Mouse (Mus musculus): Measurements from ENCODE around the gene Prr15l. TPM values are rescaled to one million over a fixed set of nuclear protein-coding genes. Genes with fewer than 3 reads are reported as not detected.

Prr15l gene
- polyA plus RNA-seq, 1 experiment from 2014 or later: 0.27 TPM

DNA sequence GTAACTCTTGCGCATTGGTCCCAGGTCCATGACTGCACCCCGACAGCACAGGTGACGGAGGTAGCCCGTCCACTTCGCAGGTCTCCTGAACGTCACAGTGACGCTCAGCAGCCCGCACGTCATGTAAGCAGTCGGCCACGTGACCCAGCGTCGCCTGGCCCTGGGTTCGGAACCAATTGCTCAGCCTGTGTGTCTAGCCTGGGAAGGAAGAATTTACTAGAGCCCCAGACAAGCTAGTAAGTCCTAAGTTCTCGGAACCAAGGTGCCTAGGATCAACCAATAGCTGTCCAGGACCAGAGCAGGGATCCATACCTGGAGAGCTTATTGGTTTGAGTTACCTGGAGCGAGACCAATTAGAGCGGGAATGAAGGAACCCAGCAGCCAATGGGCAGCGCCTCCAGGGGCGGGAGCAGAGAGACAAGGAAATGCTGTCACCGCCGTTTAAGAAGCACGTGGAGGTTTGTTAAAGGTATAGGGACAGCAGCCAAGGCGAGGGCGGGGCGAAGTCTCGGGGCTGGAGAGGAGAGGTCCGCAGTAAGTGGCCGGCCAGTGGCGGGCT is 15.9 kb downstream of the Prr15l start, which contains the start of gene Pnpo:
TSS of gene Pnpo (minus strand) at position 241 of the 559 bp plus-strand sequence.
- under 1% methylated on average over 29 of the region's 29 CpGs for WGBS
- Histone ChIP-seq H3K9me3 (ENCODE audit: control insufficient read depth, low read length) (no peaks in the 10 kb centered on the region), H3K36me3 (ENCODE audit: control insufficient read depth, insufficient read depth) (no peaks in the 10 kb centered on the region), H3K27me3 (replicated peaks; ENCODE audit: control insufficient read depth, insufficient read depth, low read length) (no peaks in the 10 kb centered on the region), H3K9ac (replicated peaks; ENCODE audit: low read depth, low read length) (peak within 1 kb of the TSS; percentile 58), H3K4me1 (replicated peaks; ENCODE audit: control insufficient read depth, insufficient read depth, low read length) (peaks cover 20% of the 10 kb centered on the region), H3K4me3 (replicated peaks; ENCODE audit: low read length) (peak within 1 kb of the TSS; percentile 54), H3K27ac (ENCODE audit: low read length) (no peak within 1 kb of the TSS), H3K4me2 (ENCODE audit: low read length) (peak within 1 kb of the TSS; percentile 98)
- peak; percentile 99 for ATAC-seq

DNA sequence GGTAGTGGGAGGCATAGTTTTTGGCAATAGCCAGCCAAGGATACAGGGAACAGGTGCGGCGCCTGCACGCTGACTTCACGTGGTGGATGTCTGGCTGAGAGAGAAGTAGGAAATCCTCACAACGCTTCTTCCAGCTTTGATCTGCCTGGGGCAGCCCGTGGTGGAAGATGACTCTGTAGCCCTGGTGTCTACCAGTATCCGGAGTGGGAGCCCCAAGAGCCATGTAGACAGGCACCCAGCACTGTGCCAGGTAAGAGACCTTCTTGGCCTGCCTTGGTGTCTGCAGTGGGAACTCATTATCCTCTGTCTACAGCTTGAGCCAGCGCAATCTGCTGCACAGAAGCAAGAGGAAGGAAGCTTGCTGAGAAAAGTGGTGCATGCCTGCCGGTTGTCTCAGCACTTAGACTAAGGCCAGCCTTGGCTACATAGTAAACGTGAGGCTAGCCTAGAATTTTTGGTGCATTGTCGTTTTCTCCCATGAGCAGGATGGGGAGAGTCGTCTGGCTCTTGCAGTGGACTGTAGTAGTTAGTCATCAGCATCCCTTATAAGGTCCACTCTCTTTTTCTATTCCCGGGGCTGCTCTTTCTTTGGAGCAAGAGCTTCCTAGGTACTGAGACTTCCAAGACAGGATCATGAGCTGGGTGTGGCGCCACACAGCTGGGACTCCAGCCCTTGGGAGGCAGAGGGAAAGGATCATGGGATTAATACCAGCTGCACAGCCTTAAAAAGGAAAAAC is 17.1 kb downstream of the Prr15l start:
- WGBS: 87% methylated on average over 14 of the region's 14 CpGs

DNA sequence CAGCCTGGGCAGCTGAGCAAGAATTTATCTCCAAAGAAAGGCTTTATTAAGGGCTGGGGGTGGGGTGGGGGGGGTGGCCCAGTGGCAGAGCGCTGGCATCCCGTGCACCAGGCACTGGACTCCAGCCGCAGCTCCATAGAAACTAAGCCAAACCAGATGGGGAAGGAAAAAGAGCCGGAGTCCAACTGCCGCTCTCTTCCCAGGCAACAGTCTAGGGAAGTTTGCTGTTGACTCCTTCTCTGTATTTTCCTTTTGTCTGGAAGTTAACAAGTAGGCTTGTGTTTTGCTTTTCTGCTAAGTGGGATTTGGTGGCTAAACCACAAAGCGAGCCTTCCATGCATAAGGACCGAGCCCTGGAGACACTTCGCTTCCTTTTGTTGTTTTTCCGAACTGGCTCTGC is 18.6 kb downstream of the Prr15l start:
- Histone ChIP-seq H3K36me3 (ENCODE audit: control insufficient read depth, insufficient read depth) (peaks cover 3% of the 10 kb centered on the region; the same call in 1 of the 2 replicates), H3K4me2 (ENCODE audit: low read length) (no peak overlapping the region), H3K4me3 (replicated peaks; ENCODE audit: low read length) (no peak overlapping the region), H3K4me1 (replicated peaks; ENCODE audit: control insufficient read depth, insufficient read depth, low read length) (peaks cover 20% of the 10 kb centered on the region), H3K27ac (ENCODE audit: low read length) (no peak overlapping the region), H3K9me3 (ENCODE audit: control insufficient read depth, low read length) (no peaks in the 10 kb centered on the region), H3K9ac (replicated peaks; ENCODE audit: low read depth, low read length) (no peak overlapping the region), H3K27me3 (replicated peaks; ENCODE audit: control insufficient read depth, insufficient read depth, low read length) (no peaks in the 10 kb centered on the region)
- 54% methylated on average over 9 of the region's 9 CpGs for WGBS
- no peak for ATAC-seq

More for the DNA sequence above, 17.1 kb downstream of the Prr15l start:
- peak overlapping the region; percentile 26; the same call in 1 of the 2 replicates for H3K9ac ChIP-seq (replicated peaks; ENCODE audit: low read depth, low read length)
- H3K36me3 ChIP-seq (ENCODE audit: control insufficient read depth, insufficient read depth): no peaks in the 10 kb centered on the region
- H3K4me1 ChIP-seq (replicated peaks; ENCODE audit: control insufficient read depth, insufficient read depth, low read length): peaks cover 20% of the 10 kb centered on the region
- H3K4me3 ChIP-seq (replicated peaks; ENCODE audit: low read length): peak overlapping the region; percentile 54
- no peak overlapping the region for H3K27ac ChIP-seq (ENCODE audit: low read length)
- H3K27me3 ChIP-seq (replicated peaks; ENCODE audit: control insufficient read depth, insufficient read depth, low read length): no peaks in the 10 kb centered on the region
- H3K9me3 ChIP-seq (ENCODE audit: control insufficient read depth, low read length): no peaks in the 10 kb centered on the region
- peak overlapping the region; percentile 98 for H3K4me2 ChIP-seq (ENCODE audit: low read length)
- ATAC-seq: no peak

DNA sequence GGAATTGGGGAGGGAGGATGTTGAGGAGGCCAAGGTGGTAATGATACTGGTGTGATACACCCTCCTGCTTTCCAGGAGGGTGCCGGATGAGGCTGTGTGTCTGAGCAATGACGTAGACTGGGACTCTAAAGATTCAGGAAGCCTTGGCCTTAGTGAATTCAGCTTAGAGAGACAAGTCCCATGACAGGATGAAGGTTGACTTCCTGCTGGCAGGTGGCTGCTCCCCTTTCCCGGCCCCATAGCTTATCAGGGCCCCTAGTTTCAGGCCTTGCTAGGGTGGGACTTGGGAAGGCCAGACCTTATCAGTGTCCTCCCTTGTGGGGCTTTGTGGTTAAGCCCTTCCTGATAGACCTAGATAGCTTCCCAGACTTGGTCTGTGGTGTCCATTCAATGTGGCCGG is 19.9 kb downstream of the Prr15l start:
- WGBS: 89% methylated on average over 4 of the region's 4 CpGs
- no peak for ATAC-seq
- Histone ChIP-seq H3K36me3 (ENCODE audit: control insufficient read depth, insufficient read depth) (peaks cover 5% of the 10 kb centered on the region; the same call in 1 of the 2 replicates), H3K9ac (replicated peaks; ENCODE audit: low read depth, low read length) (no peak overlapping the region), H3K9me3 (ENCODE audit: control insufficient read depth, low read length) (no peaks in the 10 kb centered on the region), H3K4me3 (replicated peaks; ENCODE audit: low read length) (no peak overlapping the region), H3K27me3 (replicated peaks; ENCODE audit: control insufficient read depth, insufficient read depth, low read length) (no peaks in the 10 kb centered on the region), H3K4me2 (ENCODE audit: low read length) (no peak overlapping the region), H3K27ac (ENCODE audit: low read length) (no peak overlapping the region), H3K4me1 (replicated peaks; ENCODE audit: control insufficient read depth, insufficient read depth, low read length) (peaks cover 20% of the 10 kb centered on the region)

DNA sequence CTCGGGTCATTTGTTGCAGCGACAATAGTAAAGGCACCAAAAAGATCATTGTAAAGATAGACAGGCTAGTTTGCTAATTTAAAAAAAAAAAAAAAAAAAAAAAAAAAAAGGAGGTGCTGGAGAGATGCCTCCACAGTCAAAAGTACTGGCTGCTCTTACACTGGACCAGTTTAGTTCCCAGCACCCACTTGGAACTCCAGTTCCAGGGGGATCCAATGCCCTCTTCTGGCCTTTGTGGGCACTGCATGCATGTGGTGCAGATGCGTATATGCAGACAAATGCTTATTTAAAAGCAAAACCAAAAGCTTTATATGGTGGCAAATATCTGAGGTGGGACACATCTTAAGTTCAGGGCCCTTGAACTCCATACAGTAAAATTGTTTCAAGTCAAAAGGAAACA is 22.9 kb downstream of the Prr15l start:
- Histone ChIP-seq H3K4me1 (replicated peaks; ENCODE audit: control insufficient read depth, insufficient read depth, low read length) (0 out of 2 replicates have a peak, but pooled peaks cover 7% of the 10 kb centered on the region), H3K27me3 (replicated peaks; ENCODE audit: control insufficient read depth, insufficient read depth, low read length) (no peaks in the 10 kb centered on the region), H3K27ac (ENCODE audit: low read length) (no peak overlapping the region), H3K4me3 (replicated peaks; ENCODE audit: low read length) (no peak overlapping the region), H3K4me2 (ENCODE audit: low read length) (no peak overlapping the region), H3K9me3 (ENCODE audit: control insufficient read depth, low read length) (no peaks in the 10 kb centered on the region), H3K36me3 (ENCODE audit: control insufficient read depth, insufficient read depth) (peaks cover 10% of the 10 kb centered on the region), H3K9ac (replicated peaks; ENCODE audit: low read depth, low read length) (no peak overlapping the region)
- 99% methylated on average over 3 of the region's 3 CpGs for WGBS
- ATAC-seq: no peak

DNA sequence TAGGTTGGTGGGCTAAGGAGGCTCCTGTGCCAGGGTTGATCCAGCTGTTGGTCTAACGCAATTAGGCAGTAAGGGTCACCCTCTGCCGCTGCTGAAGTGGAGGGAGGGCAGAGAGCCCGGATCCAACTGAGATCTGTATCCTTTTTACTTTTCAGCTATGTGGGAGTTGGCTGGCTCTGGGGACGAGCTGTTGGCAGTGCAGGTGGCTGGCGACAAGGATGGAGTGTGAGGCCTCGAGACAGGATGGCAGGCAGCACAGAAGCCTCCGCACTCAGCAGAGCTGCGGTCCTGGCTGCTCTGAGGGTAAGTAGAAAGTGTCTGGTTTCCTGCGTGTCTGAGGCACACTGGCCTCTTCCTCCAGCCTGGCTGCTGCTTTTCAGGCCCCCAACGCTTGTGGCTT is 24.5 kb downstream of the Prr15l start:
- ATAC-seq: no peak
- Histone ChIP-seq H3K27me3 (replicated peaks; ENCODE audit: control insufficient read depth, insufficient read depth, low read length) (no peaks in the 10 kb centered on the region), H3K9ac (replicated peaks; ENCODE audit: low read depth, low read length) (no peak overlapping the region), H3K4me2 (ENCODE audit: low read length) (no peak overlapping the region), H3K9me3 (ENCODE audit: control insufficient read depth, low read length) (no peaks in the 10 kb centered on the region), H3K27ac (ENCODE audit: low read length) (no peak overlapping the region), H3K4me3 (replicated peaks; ENCODE audit: low read length) (no peak overlapping the region), H3K36me3 (ENCODE audit: control insufficient read depth, insufficient read depth) (peaks cover 10% of the 10 kb centered on the region), H3K4me1 (replicated peaks; ENCODE audit: control insufficient read depth, insufficient read depth, low read length) (no peaks in the 10 kb centered on the region)
- 82% methylated on average over 10 of the region's 10 CpGs for WGBS

DNA sequence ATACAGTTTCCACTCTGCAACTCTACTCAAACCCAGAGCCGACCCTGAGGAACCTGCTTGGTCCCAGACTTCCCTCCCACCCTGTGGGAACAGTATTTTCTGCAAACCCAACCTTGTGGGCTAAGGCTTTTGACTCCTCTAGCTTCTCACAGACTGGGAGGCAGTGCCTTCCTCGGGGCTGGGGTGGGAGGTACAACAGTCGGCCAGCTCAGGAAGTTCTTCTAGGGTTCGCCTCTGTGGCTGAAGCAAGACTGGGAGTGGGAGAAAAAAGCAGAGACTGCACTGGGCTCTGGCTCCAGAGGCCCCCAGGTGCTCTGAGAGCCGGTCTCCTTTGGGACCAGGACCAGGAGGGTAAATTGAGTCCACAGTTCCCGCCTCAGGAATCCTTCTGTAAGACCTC is 25.0 kb downstream of the Prr15l start:
- WGBS: 77% methylated on average over 6 of the region's 6 CpGs
- no peak overlapping the region for H3K4me2 ChIP-seq (ENCODE audit: low read length)
- H3K9me3 ChIP-seq (ENCODE audit: control insufficient read depth, low read length): no peaks in the 10 kb centered on the region
- H3K36me3 ChIP-seq (ENCODE audit: control insufficient read depth, insufficient read depth): peaks cover 10% of the 10 kb centered on the region
- H3K27ac ChIP-seq (ENCODE audit: low read length): no peak overlapping the region
- no peak overlapping the region for H3K4me3 ChIP-seq (replicated peaks; ENCODE audit: low read length)
- no peak for ATAC-seq
- H3K27me3 ChIP-seq (replicated peaks; ENCODE audit: control insufficient read depth, insufficient read depth, low read length): no peaks in the 10 kb centered on the region
- H3K9ac ChIP-seq (replicated peaks; ENCODE audit: low read depth, low read length): no peak overlapping the region
- no peaks in the 10 kb centered on the region for H3K4me1 ChIP-seq (replicated peaks; ENCODE audit: control insufficient read depth, insufficient read depth, low read length)

DNA sequence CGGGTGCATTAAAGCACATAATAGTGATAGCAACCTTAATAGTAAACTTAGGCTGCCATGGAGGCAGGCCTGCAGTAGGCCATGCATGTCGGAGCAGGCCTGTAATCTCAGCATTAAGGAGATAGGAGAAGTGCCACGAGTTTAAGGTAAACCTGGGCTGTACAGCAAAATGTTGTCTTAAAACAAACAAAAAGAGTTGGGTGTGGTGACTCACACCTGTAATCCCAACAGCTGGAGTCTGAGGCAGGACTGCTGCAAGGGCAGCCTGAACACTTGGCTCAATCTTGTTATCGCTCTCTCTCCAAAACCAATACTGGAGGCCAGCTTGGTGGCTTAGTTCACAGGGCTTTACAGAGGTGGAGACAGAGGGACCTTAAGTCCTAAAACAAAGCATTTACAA is 27.2 kb downstream of the Prr15l start:
- Histone ChIP-seq H3K9me3 (ENCODE audit: control insufficient read depth, low read length) (no peaks in the 10 kb centered on the region), H3K27ac (ENCODE audit: low read length) (no peak overlapping the region), H3K4me2 (ENCODE audit: low read length) (no peak overlapping the region), H3K36me3 (ENCODE audit: control insufficient read depth, insufficient read depth) (peaks cover 10% of the 10 kb centered on the region), H3K4me1 (replicated peaks; ENCODE audit: control insufficient read depth, insufficient read depth, low read length) (no peaks in the 10 kb centered on the region), H3K9ac (replicated peaks; ENCODE audit: low read depth, low read length) (no peak overlapping the region), H3K4me3 (replicated peaks; ENCODE audit: low read length) (no peak overlapping the region), H3K27me3 (replicated peaks; ENCODE audit: control insufficient read depth, insufficient read depth, low read length) (no peaks in the 10 kb centered on the region)
- no peak for ATAC-seq
- WGBS: 94% methylated on average over 4 of the region's 4 CpGs

DNA sequence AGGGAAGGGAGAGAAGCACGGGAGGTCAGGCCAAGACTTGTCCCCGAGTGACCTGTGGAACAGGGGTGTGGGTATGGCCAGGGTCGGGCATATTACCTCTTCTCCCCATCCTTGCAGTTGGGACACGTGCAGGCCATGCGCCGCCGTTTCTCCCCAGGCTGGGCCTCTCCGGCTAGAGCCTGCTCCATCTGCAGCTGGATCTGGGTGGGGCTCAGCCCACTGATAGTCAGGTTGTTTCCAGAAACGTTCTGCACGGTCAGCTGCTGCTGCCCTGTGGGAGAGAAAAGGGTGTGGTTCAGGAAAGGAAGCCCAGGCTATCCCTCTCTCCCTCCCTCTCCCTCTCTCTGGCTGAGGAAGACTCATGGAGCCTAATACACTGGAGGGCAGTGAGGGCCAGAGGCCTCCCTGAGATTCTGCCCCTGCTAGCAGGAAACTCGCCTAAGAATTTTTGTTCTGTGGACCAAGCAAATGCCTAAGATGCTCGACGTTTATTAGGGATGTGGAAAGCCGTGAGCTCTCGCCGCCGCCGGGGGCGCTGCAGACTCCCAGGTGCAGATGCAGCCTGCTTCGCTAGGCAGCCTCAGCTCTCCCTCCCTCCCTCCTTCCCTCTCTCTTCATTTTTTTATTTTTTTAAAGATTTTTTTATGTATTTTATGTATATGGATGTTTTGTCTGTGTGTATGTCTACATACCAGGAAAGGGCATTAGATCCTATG is 28.3 kb downstream of the Prr15l start:
- no peaks in the 10 kb centered on the region for H3K4me1 ChIP-seq (replicated peaks; ENCODE audit: control insufficient read depth, insufficient read depth, low read length)
- H3K27me3 ChIP-seq (replicated peaks; ENCODE audit: control insufficient read depth, insufficient read depth, low read length): no peaks in the 10 kb centered on the region
- no peaks in the 10 kb centered on the region for H3K9me3 ChIP-seq (ENCODE audit: control insufficient read depth, low read length)
- H3K36me3 ChIP-seq (ENCODE audit: control insufficient read depth, insufficient read depth): peaks cover 7% of the 10 kb centered on the region
- H3K4me2 ChIP-seq (ENCODE audit: low read length): no peak overlapping the region
- no peak overlapping the region for H3K9ac ChIP-seq (replicated peaks; ENCODE audit: low read depth, low read length)
- ATAC-seq: no peak
- WGBS: 63% methylated on average over 20 of the region's 20 CpGs
- no peak overlapping the region for H3K4me3 ChIP-seq (replicated peaks; ENCODE audit: low read length)
- H3K27ac ChIP-seq (ENCODE audit: low read length): no peak overlapping the region
